Mouse (Mus musculus): ENCODE data around the gene Nat9. TPM values are rescaled to one million over a fixed set of nuclear protein-coding genes. Genes with fewer than 3 reads are reported as not detected.

Gene Nat9
- 28.0 TPM for polyA plus RNA-seq (2021)

DNA sequence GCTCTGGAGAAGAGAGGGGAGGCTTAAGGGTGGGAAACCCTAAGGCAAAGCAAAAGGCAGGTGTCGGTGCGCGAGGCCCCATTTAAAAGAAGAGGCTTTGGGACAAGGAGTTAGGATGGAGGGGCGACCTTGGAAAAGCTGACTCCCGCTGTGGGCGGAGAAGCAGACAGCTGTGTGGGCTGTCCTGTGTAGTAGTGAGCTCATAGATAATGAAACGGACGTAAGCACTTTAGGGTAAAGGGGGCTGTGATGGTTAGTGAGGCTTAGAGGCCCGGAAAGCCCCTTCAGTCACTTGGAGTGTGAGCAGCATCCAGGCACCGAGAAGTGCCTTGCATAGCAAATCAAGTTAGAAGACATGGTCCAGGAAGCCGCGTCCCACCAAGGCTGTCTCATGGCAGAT, at the start of gene Nat9:
Gene Nat9 (minus strand): TSS at position 167 of the 400 bp plus-strand sequence.
- in situ Hi-C loops (cut with MboI; ENCODE audit: low pct_unique_long_range_greater_than_20kb) = no loop called here
- no peaks in the 10 kb centered on the region for H3K27me3 ChIP-seq
- TF ChIP-seq CTCF (IDR thresholded peaks at IDR 0.05) = no peak
- CTCF ChIA-PET = interaction anchor here (1.2 to 1.8 kb wide), 4 partner anchors 25 to 87 kb away, joined by 3 to 7 read pairs (median 4); partner anchors contain the start of gene Slc9a3r1
- ATAC-seq = no peak
- no peak for DNase-seq (ENCODE audit: low read depth, low spot score)
- POLR2A ChIA-PET = interaction anchor here (1.9 kb wide), 1 partner anchor 24 kb away, joined by 5 read pairs; no protein-coding TSS in a partner anchor

DNA sequence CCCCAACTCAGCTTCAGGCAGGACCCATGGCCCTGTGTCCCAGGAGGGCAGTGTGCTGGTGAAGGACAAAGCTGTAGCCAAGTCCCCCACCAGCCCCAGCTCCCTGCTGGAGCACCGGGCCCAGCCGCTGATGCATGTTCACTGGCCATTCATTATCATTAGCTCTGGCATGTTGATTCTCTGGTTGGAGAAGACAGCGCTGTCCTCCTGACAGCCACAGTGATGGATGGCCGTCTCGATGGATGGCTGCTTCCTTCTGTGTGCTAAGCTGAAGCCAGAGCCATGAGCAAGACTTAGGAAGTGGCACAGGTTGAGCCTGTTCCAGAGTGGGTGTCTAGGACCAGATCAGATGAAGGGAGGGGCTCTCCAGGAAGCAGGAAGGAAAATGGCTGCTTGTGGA, 48.9 kb upstream of the Nat9 start:
- POLR2A ChIA-PET = no interaction called here
- CTCF ChIA-PET = interaction anchor here (0.9 to 1.8 kb wide), 3 partner anchors 11 to 117 kb away, joined by 3 to 9 read pairs (median 5); partner anchors contain the start of gene Fdxr
- TF ChIP-seq CTCF (IDR thresholded peaks at IDR 0.05) = no peak
- in situ Hi-C loops (cut with MboI; ENCODE audit: low pct_unique_long_range_greater_than_20kb) = no loop called here
- no peak for ATAC-seq
- DNase-seq (ENCODE audit: low read depth, low spot score) = no peak
- H3K27me3 ChIP-seq = no peaks in the 10 kb centered on the region

DNA sequence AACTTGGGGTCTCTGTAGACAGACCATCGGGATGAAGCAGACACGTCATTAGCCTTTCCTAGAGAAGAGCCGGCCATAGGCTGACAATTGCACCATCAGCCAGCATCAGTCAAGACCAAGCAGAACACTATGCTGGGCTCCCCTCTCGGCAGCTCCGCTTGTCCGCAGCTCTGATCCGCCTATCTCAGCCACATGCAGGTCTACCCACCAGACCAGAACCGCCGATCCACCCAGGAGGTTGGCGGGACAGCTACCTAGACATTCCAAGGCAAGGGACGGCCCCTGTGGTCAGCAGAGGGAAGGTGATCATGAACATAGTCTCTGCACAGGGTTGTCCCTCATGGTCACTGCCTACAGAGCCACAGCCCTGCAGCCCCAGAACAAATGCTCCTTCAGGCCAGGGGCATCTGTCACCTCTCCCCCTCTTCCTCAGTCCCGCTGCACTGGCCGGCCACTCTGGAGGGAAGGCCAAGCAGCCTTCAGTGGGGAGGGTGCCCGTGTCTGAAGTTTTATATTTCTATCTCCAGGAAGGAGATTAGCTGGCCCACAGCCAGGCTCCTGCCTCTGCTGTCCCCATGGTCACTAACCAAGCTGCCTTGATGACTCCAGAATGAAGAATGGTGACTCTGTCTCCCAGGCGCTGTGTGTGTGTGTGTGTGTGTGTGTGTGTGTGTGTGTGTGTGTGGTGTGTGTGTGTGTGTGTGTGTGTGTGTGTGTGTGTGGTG, 46.8 kb upstream of the Nat9 start:
- ChIA-PET POLR2A (interaction anchor here (0.6 kb wide), 1 partner anchor 120 kb away, joined by 3 read pairs; no protein-coding TSS in a partner anchor), CTCF (no interaction called here)
- in situ Hi-C loops (cut with MboI; ENCODE audit: low pct_unique_long_range_greater_than_20kb) = no loop called here
- no peak for ATAC-seq
- H3K27me3 ChIP-seq = no peaks in the 10 kb centered on the region
- DNase-seq (ENCODE audit: low read depth, low spot score) = no peak
- no peak for TF ChIP-seq CTCF (IDR thresholded peaks at IDR 0.05)

DNA sequence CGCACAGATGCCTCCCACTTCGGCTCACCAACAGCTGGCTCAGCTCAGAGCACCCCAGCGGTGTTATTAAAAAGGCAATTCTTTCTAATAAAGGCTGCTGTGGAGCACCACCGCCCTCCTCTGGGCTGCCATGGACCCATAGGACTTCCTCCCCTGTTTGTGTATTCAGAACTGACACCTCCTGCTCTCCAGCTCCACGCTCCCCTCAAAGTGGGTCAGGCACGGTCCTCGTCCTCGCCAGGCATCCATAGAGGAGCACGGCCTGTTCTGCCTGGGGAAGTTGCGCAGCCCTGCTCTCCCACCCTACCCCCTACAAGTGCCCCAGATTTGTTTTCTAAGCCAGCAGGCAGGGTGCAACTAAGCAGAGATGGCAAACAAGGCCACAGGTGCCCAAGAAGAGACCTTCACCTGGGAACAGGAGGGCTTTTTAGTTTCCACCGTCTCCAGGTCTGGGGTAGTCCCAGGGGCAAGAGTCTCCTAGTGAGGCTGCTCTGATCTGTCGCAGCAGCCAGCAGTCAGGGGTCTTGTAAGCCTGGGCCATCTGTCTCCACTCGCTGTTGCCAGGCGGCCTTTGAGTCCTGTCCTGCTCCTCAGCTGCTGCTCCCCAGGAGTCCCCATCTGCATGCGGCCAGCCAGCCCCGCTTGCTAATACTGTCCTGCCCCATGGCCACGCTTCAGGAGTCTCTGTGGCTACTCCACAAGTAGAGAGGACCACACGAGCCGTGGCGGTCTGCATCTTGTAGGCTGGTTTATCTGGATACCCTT, 46.0 kb upstream of the Nat9 start:
- ChIA-PET CTCF (no interaction called here), POLR2A (interaction anchor here (0.6 kb wide), 1 partner anchor 120 kb away, joined by 3 read pairs; no protein-coding TSS in a partner anchor)
- DNase-seq (ENCODE audit: low read depth, low spot score) (no peak), ATAC-seq (no peak)
- TF ChIP-seq CTCF (IDR thresholded peaks at IDR 0.05) = no peak
- no peaks in the 10 kb centered on the region for H3K27me3 ChIP-seq
- in situ Hi-C loops (cut with MboI; ENCODE audit: low pct_unique_long_range_greater_than_20kb) = no loop called here

DNA sequence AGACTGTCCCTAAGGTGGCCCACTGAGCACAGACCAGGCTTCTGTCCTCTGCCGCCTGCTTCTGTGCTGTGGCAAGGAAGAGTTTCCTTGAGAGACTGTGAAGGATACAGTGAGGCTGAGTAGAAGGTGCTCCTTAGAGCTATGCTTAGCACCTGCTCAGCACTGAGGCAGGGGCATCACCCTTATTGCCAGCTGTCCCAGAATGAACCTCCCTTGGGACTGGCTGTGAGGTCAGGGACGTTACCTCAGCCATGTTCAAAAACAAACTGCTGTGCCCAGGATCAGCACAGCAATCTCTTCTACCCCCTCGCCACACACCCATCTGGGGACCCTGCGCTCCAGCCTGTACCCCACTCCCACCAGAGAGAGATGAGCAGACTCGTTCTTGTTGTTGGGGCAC, 45.2 kb upstream of the Nat9 start:
- no peaks in the 10 kb centered on the region for H3K27me3 ChIP-seq
- CTCF ChIA-PET = no interaction called here
- POLR2A ChIA-PET = no interaction called here
- TF ChIP-seq CTCF (IDR thresholded peaks at IDR 0.05) = no peak
- ATAC-seq (no peak), DNase-seq (ENCODE audit: low read depth, low spot score) (no peak)
- in situ Hi-C loops (cut with MboI; ENCODE audit: low pct_unique_long_range_greater_than_20kb) = no loop called here

DNA sequence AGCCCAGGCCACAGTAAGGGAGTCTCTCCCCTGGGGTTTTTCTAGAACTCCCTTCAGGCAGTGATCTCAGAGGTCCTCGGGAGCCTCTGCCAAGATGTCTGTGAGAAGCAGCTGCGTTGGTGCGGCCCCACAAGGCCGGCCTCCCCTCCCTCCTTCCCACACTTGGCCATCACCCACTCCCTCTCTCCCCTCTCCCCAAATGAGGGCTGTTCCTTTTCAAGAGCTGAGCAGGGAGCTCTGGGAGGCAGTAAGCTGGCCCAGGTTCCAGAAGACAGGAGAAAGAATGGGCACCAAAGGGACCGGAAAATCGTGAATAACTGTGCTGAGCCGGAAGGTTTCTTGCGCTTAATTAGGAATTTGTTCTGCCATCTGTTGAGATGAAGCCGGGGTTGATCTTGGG, 44.3 kb upstream of the Nat9 start:
- DNase-seq (ENCODE audit: low read depth, low spot score) (no peak), ATAC-seq (no peak)
- in situ Hi-C loops (cut with MboI; ENCODE audit: low pct_unique_long_range_greater_than_20kb) = no loop called here
- TF ChIP-seq CTCF (IDR thresholded peaks at IDR 0.05) = no peak
- POLR2A ChIA-PET = no interaction called here
- CTCF ChIA-PET = no interaction called here
- no peaks in the 10 kb centered on the region for H3K27me3 ChIP-seq

DNA sequence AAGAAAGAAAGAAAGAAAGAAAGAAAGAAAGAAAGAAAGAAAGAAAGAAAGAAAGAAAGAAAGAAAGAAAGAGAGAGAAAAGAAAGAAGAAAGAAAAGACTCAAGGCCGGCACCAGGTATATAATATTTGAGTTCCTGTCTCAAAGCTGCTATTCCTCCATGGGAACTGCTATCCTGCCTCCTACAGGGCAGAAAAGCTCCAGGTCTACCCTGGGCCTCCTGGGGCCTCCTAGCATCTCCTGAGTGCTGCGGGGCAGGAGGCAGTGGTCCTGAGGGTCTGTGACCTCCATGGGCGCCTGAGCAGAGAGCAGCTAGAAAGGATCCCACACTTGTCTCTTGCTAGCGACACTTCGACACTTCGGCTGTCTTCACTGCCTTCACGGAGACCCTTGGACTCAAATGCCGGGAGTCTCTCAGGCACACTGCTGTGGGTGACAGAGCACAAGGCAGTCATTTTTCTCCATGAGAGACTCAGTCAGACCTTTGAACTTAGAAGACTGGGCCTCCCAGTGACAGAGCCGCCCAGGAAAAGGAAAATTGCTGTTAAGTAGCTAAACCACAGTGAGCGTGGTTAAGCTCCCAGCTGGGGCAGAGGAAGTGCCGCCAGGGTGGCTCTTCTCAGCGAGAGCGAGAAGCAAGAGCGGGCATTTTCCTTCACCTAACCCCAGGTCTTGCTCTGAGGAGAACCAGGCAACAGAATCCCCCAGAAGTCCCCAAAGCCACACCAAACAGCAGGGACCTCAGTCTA, 43.7 kb upstream of the Nat9 start:
- ChIA-PET POLR2A (no interaction called here), CTCF (interaction anchor here (1.5 kb wide), 1 partner anchor 36 kb away, joined by 3 read pairs; no protein-coding TSS in a partner anchor)
- ATAC-seq (no peak), DNase-seq (ENCODE audit: low read depth, low spot score) (no peak)
- TF ChIP-seq CTCF (IDR thresholded peaks at IDR 0.05) = no peak
- H3K27me3 ChIP-seq = no peaks in the 10 kb centered on the region
- in situ Hi-C loops (cut with MboI; ENCODE audit: low pct_unique_long_range_greater_than_20kb) = no loop called here

DNA sequence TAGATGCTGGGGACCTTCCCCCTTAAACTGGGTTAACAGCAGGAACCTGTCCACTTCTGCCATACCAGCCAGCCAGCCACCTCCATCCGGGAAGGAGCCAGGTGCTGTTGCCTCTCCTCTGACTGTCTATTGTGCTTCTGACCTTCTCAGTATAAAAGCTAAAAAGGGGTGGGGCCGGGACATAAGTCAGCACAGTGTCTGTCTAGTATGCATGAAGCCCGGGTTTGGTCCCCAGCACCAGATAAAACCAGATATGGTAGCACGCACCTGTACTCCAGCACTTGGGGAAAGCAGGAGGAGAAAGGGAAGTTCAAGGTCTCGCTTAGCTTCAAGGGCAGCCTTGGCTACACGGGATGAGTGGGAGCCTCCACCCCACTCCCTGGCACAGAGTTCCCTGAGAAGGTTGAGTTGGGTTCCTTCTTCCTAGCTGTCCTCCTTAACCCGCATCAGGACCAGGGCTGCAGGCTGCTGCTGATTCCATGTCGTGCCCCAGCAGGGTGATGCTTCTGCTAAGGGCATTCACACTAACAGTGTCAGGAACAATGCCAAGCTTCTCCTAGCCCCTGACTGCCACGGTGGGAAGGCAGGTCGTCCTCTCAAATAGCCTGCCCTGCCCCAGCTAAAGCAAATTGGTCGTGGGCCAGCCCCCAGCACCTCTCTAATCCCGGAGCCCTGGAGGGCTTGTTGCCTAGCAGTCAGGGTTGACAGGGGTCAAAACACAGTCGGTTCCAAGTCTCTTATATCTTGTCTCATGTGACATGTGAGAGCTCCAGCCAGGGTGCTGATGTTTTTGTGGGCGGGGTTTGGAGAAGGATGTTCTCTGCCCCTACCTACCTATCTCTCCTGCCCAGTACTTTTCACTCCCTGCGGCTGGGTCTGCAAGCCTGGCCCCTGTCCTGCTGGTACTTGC, 41.6 kb upstream of the Nat9 start:
- in situ Hi-C loops (cut with MboI; ENCODE audit: low pct_unique_long_range_greater_than_20kb) = no loop called here
- CTCF ChIA-PET = interaction anchor here (1.2 to 1.3 kb wide), 2 partner anchors 12 to 16 kb away, joined by 3 read pairs; no protein-coding TSS in a partner anchor
- no peaks in the 10 kb centered on the region for H3K27me3 ChIP-seq
- no peak for DNase-seq (ENCODE audit: low read depth, low spot score)
- POLR2A ChIA-PET = no interaction called here
- ATAC-seq = no peak
- no peak for TF ChIP-seq CTCF (IDR thresholded peaks at IDR 0.05)

DNA sequence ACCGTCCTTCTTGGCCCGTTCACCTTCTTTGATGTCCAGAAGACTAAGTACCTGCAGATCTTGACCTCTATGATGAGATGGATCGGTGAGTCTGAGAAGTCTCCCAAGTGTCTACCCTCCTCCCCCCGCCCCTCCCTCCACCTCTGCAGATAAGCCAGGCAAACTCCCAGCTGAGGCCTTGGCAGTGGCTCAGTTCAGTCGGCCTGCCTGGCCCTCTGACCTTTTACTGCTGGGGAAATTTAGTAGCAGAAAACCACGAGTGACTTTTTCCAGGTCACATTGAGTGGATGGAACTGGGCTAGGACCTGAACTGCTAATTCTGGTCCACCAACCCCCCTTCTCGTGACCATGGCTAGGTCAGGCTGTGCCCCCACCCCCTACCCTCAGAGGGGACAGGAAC, 40.8 kb upstream of the Nat9 start:
- ATAC-seq (no peak), DNase-seq (ENCODE audit: low read depth, low spot score) (no peak)
- TF ChIP-seq CTCF (IDR thresholded peaks at IDR 0.05) = no peak
- in situ Hi-C loops (cut with MboI; ENCODE audit: low pct_unique_long_range_greater_than_20kb) = no loop called here
- ChIA-PET CTCF (interaction anchor here (1.2 kb wide), 1 partner anchor 11 kb away, joined by 3 read pairs; no protein-coding TSS in a partner anchor), POLR2A (no interaction called here)
- H3K27me3 ChIP-seq = no peaks in the 10 kb centered on the region

DNA sequence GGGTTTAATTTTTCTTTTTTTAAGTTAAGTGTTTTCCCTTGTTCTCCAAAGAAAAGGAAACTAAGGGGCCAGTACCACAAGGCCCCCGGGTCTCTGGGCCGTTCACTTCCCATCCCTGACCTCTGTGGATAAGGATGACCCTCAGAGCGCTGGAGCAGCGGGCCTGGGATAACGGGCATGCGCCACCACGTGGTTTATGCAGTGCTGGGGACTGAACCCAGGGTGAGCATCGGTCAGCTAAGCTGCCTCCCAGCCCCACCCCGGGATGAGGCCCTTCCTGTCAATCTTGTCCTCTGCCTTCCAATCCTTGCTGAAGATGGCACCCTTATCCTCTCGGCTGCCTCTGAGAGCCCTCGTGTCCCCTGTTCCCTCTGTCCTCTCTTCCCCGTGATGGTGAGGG, 40.0 kb upstream of the Nat9 start:
- no peak for DNase-seq (ENCODE audit: low read depth, low spot score)
- TF ChIP-seq CTCF (IDR thresholded peaks at IDR 0.05) = no peak
- H3K27me3 ChIP-seq = no peaks in the 10 kb centered on the region
- ATAC-seq = no peak
- ChIA-PET CTCF (no interaction called here), POLR2A (no interaction called here)
- in situ Hi-C loops (cut with MboI; ENCODE audit: low pct_unique_long_range_greater_than_20kb) = no loop called here

All from Patski (cell line).